Mouse (Mus musculus): ENCODE results near the gene Tspan14. TPM values are rescaled to one million over a fixed set of nuclear protein-coding genes. Genes with fewer than 3 reads are reported as not detected.

Gene Tspan14
- total and polyA plus RNA-seq, 2 experiments from 2014 or later: 43.1 to 43.8 TPM

DNA sequence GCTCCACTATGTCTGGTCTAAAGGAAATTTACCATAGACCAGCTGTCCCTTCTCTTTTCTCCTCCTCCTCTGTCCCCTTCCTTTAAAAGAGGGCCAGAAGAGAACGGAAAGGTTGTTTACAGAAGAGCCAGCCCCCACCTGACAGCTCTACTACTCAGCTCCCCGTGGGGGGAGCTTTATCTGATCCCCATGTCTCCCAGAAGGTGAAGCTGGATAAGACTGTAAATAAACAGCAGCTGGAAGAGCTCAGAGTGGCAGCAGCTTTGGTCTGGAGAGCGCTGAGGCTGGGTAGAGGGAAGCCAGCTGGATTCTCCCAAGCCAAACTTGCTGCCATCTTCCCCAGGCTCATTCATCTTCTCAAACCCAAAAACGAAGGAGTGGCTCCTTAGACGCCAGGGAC is 41.0 kb upstream of the Tspan14 start:
- Histone ChIP-seq H3K4me2 (ENCODE audit: low read depth) (no peak overlapping the region), H3K27me3 (ENCODE audit: insufficient read depth, low read length) (no peaks in the 10 kb centered on the region), H3K4me3 (ENCODE audit: low read depth, low read length) (no peak overlapping the region), H3K9me3 (ENCODE audit: low read length) (no peaks in the 10 kb centered on the region), H3K4me1 (ENCODE audit: insufficient read depth) (peaks cover 3% of the 10 kb centered on the region; the same call in 1 of the 2 replicates), H3K36me3 (ENCODE audit: insufficient read depth) (no peaks in the 10 kb centered on the region), H3K9ac (no peak overlapping the region), H3K27ac (ENCODE audit: low read depth, low read length) (no peak overlapping the region; the same call in 1 of the 2 replicates)
- DNase-seq: no peak
- ATAC-seq: no peak
- TF ChIP-seq CTCF (IDR thresholded peaks at IDR 0.05; ENCODE audit: low read depth): no peak
- 42% methylated on average over 5 of the region's 5 CpGs for WGBS

DNA sequence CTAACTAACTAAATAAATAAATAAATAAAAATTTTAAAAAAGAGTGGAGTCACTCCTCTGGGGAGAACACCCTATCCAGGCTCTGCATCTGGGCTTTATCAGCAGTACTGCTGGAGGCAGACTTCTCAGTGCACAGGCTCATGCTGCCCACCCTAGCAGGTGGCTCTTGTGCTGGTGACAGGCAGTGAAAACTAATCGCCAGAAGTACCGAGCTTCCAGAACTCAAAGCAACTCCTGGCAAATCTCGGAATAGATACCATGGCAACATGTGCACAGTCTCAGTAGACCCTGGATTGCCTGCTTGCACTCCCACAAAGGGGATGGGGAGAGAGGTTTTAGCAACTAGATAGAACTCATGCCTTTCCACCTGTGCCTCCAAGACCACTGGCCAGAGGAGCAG is 40.3 kb upstream of the Tspan14 start:
- Histone ChIP-seq H3K9me3 (ENCODE audit: low read length) (no peaks in the 10 kb centered on the region), H3K4me1 (ENCODE audit: insufficient read depth) (peaks cover 3% of the 10 kb centered on the region; the same call in 1 of the 2 replicates), H3K36me3 (ENCODE audit: insufficient read depth) (no peaks in the 10 kb centered on the region; the same call in 1 of the 2 replicates), H3K27me3 (ENCODE audit: insufficient read depth, low read length) (no peaks in the 10 kb centered on the region), H3K4me3 (ENCODE audit: low read depth, low read length) (no peak overlapping the region), H3K27ac (ENCODE audit: low read depth, low read length) (no peak overlapping the region), H3K9ac (no peak overlapping the region), H3K4me2 (ENCODE audit: low read depth) (no peak overlapping the region)
- DNase-seq: no peak
- WGBS: 42% methylated on average over 3 of the region's 3 CpGs
- no peak for TF ChIP-seq CTCF (IDR thresholded peaks at IDR 0.05; ENCODE audit: low read depth)
- ATAC-seq: peak; percentile 56

DNA sequence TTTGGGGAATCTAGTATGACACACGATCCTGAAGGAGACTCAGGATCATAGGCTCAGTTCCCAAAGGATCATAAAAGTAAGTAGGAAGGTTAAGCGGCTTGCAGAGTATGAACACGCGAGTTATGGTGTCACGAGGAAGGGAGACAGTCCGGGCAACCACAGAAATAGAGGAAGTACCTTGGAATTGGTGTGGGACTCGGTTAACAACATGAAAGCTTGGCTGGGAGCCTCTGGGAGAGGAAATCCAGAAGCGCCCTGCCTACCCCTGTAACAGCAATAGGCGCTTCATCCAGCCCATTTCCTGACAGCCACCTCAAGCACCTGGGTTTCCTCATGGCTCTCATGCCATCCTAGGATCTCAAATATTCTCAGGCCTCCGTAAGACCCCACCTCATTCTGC is 39.7 kb upstream of the Tspan14 start:
- no peak overlapping the region for H3K4me3 ChIP-seq (ENCODE audit: low read depth, low read length)
- DNase-seq (no peak), ATAC-seq (no peak)
- H3K36me3 ChIP-seq (ENCODE audit: insufficient read depth): peaks cover 5% of the 10 kb centered on the region; the same call in 1 of the 2 replicates
- no peak overlapping the region for H3K9ac ChIP-seq
- no peak for TF ChIP-seq CTCF (IDR thresholded peaks at IDR 0.05; ENCODE audit: low read depth)
- no peaks in the 10 kb centered on the region for H3K27me3 ChIP-seq (ENCODE audit: insufficient read depth, low read length)
- H3K4me2 ChIP-seq (ENCODE audit: low read depth): no peak overlapping the region
- 95% methylated on average over 10 of the region's 10 CpGs for WGBS
- peaks cover 3% of the 10 kb centered on the region; the same call in 1 of the 2 replicates for H3K4me1 ChIP-seq (ENCODE audit: insufficient read depth)
- no peaks in the 10 kb centered on the region for H3K9me3 ChIP-seq (ENCODE audit: low read length)
- H3K27ac ChIP-seq (ENCODE audit: low read depth, low read length): no peak overlapping the region

- H3K9me3 ChIP-seq (ENCODE audit: low read length): no peaks in the 10 kb centered on the region
- DNase-seq: no peak
- no peak overlapping the region for H3K27ac ChIP-seq (ENCODE audit: low read depth, low read length)
- H3K4me2 ChIP-seq (ENCODE audit: low read depth): no peak overlapping the region
- H3K36me3 ChIP-seq (ENCODE audit: insufficient read depth): peaks cover 10% of the 10 kb centered on the region; the same call in 1 of the 2 replicates
- H3K27me3 ChIP-seq (ENCODE audit: insufficient read depth, low read length): no peaks in the 10 kb centered on the region
- H3K9ac ChIP-seq: no peak overlapping the region
- no peak overlapping the region for H3K4me3 ChIP-seq (ENCODE audit: low read depth, low read length)
- no peak for TF ChIP-seq CTCF (IDR thresholded peaks at IDR 0.05; ENCODE audit: low read depth)
- no peak for ATAC-seq
- H3K4me1 ChIP-seq (ENCODE audit: insufficient read depth): peaks cover 3% of the 10 kb centered on the region; the same call in 1 of the 2 replicates
- WGBS: 78% methylated on average over 9 of the region's 9 CpGs
Observed at GRCm38 (mm10) chr14:41005716-41006115, 39.1 kb upstream of the Tspan14 start.

DNA sequence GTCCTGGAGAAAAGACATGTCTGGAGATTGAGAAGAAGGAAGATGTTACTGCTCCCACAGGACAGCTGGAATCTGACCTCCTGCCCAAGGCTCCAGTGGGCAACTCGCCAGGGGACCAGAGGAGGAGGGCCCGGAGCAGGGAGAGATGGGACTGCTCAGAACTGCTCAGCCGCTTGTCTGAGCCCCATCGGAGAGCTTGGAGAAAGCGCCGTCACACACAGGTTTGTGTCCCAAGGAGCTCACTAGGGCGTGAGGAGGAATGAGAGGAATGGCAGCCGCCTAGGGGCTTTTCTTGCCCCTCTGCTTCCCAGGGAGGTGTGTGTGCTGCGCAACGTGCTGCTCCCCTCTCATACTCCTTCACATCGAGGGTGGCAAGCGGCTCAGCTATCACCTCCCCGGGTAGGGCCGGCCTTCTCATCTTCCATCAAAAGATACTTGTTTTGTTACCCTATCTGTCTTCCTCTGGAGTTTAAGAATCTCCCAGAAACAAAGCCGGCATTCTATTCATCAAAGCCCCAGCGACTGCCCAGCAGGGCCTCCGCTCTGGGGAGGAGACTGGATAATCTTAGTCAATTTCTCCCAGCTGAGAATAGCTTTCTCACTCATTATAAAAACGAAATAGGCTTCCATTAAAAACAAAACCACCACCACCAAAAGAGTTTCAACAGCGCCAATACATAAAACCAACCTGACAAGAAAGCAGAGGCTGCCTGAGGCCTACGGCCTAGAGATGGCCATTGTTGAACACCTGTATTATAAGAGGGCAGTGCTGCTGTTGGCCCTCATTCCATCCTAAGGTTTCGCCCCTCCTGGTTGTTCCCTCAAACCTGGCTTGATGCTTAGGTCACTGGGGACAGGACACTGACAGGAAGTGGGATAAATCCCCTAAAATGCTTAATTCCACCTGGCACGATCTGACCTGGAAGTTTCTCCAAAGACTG is 37.9 kb upstream of the Tspan14 start:
- peaks cover 3% of the 10 kb centered on the region; the same call in 1 of the 2 replicates for H3K4me1 ChIP-seq (ENCODE audit: insufficient read depth)
- no peak for TF ChIP-seq CTCF (IDR thresholded peaks at IDR 0.05; ENCODE audit: low read depth)
- peak overlapping the region; percentile 26; the same call in 1 of the 2 replicates for H3K4me2 ChIP-seq (ENCODE audit: low read depth)
- ATAC-seq (no peak), DNase-seq (no peak)
- 17% methylated on average over 22 of the region's 22 CpGs for WGBS
- H3K27me3 ChIP-seq (ENCODE audit: insufficient read depth, low read length): no peaks in the 10 kb centered on the region
- H3K4me3 ChIP-seq (ENCODE audit: low read depth, low read length): no peak overlapping the region
- peaks cover 12% of the 10 kb centered on the region; the same call in 1 of the 2 replicates for H3K36me3 ChIP-seq (ENCODE audit: insufficient read depth)
- no peak overlapping the region for H3K9ac ChIP-seq
- H3K27ac ChIP-seq (ENCODE audit: low read depth, low read length): no peak overlapping the region
- H3K9me3 ChIP-seq (ENCODE audit: low read length): no peaks in the 10 kb centered on the region

DNA sequence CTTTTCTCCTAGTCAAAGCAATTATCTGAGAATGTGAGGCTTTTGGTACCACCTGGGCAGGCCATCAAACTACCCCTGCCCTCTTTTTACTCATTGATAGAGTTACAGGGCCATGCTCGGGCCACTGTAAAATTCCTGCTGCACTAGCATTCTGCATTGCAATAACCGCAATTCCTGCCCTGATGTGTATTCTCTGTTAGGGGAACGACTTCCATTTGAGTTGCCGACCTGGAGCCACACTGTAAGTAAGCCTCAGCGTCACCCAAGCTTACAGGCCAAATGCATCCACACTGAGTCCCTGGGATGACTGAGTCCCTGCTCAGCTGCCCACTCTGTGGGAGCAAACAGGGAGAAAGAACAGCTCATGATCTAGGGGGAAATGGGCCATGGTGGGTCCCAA is 35.0 kb upstream of the Tspan14 start:
- H3K4me3 ChIP-seq (ENCODE audit: low read depth, low read length): no peak overlapping the region
- H3K4me2 ChIP-seq (ENCODE audit: low read depth): no peak overlapping the region
- no peaks in the 10 kb centered on the region for H3K9me3 ChIP-seq (ENCODE audit: low read length)
- no peaks in the 10 kb centered on the region for H3K27me3 ChIP-seq (ENCODE audit: insufficient read depth, low read length)
- H3K9ac ChIP-seq: no peak overlapping the region
- no peak for TF ChIP-seq CTCF (IDR thresholded peaks at IDR 0.05; ENCODE audit: low read depth)
- no peak overlapping the region for H3K27ac ChIP-seq (ENCODE audit: low read depth, low read length)
- H3K36me3 ChIP-seq (ENCODE audit: insufficient read depth): peaks cover 33% of the 10 kb centered on the region
- DNase-seq (no peak), ATAC-seq (no peak)
- 91% methylated on average over 5 of the region's 5 CpGs for WGBS
- H3K4me1 ChIP-seq (ENCODE audit: insufficient read depth): peaks cover 3% of the 10 kb centered on the region; the same call in 1 of the 2 replicates

DNA sequence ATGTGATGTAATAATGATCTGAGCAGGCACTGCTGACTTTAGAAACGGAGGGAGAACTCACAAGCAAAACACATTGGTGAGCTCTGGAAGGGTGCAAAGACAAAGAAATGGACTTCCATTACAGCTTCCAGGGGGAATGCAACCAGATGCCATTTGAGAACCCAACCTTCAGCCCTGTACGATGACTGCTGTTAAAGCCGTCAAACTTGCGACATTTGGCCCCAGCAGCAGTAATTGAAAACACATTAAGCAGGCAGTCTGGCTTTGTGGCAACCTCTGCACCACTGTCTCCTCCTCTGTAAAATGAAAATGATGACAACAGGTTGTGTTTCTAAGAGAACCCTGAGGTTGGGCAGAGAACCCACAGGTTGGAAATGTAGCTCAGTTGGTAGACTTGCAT is 34.2 kb upstream of the Tspan14 start:
- H3K27ac ChIP-seq (ENCODE audit: low read depth, low read length): no peak overlapping the region
- H3K36me3 ChIP-seq (ENCODE audit: insufficient read depth): peaks cover 34% of the 10 kb centered on the region
- H3K4me1 ChIP-seq (ENCODE audit: insufficient read depth): peaks cover 3% of the 10 kb centered on the region; the same call in 1 of the 2 replicates
- no peaks in the 10 kb centered on the region for H3K9me3 ChIP-seq (ENCODE audit: low read length)
- ATAC-seq: no peak
- H3K4me3 ChIP-seq (ENCODE audit: low read depth, low read length): no peak overlapping the region
- TF ChIP-seq CTCF (IDR thresholded peaks at IDR 0.05; ENCODE audit: low read depth): no peak
- whole genome bisulfite sequencing: 87% methylated on average over 4 of the region's 4 CpGs
- no peak for DNase-seq
- no peak overlapping the region for H3K4me2 ChIP-seq (ENCODE audit: low read depth)
- no peak overlapping the region for H3K9ac ChIP-seq
- no peaks in the 10 kb centered on the region for H3K27me3 ChIP-seq (ENCODE audit: insufficient read depth, low read length)
